In genomic region chr11:46304864-46305710, GRCm38 (mm10) we compare ENCODE assay signal across 12 mouse cellular contexts. TPM values are rescaled to one million over a fixed set of nuclear protein-coding genes. Genes with fewer than 3 reads are reported as not detected.
A peak's percentile ranks its signal among the peaks of the same experiment; 100 is the strongest.
DNase-seq lines count a peak whose midpoint lies in the region; ATAC-seq and TF ChIP-seq lines count a peak whose summit lies in the region.
"Had no signal": no experiment of that assay in that cellular context is flagged by ENCODE, and none has a peak within 500 bp of the region (broad histone marks: within the 10 kb centered on the region; RNA-seq: fewer than 3 reads in every experiment).

No protein-coding gene starts in this region.

- H3K27ac ChIP-seq in intestine, embryonic 15.5 days = no peak overlapping the region
- no peak overlapping the region for H3K27ac ChIP-seq in intestine, postnatal 0 days (ENCODE audit: low read depth, low read length)
- peak overlapping the region; percentile 32; the same call in 1 of the 2 replicates for H3K27ac ChIP-seq in bone marrow, adult 2 months (ENCODE audit: control insufficient read depth, insufficient read depth, low read depth, low read length, poor library complexity)
- no peak overlapping the region for H3K27ac ChIP-seq in forebrain, embryonic 12.5 days
- H3K27ac ChIP-seq: midbrain, embryonic 12.5 days had no signal

- no peaks in the 10 kb centered on the region for H3K27me3 ChIP-seq in intestine, embryonic 15.5 days (replicated peaks)
- H3K27me3 ChIP-seq in intestine, postnatal 0 days (replicated peaks; ENCODE audit: control insufficient read depth, insufficient read depth, low read length) = no peaks in the 10 kb centered on the region
- no peaks in the 10 kb centered on the region for H3K27me3 ChIP-seq in forebrain, embryonic 12.5 days
- H3K27me3 ChIP-seq: midbrain, embryonic 12.5 days had no signal

- no peak overlapping the region for H3K4me2 ChIP-seq in intestine, embryonic 15.5 days (replicated peaks)
- H3K4me2 ChIP-seq in intestine, postnatal 0 days (replicated peaks; ENCODE audit: low read depth) = no peak overlapping the region
- no peak overlapping the region for H3K4me2 ChIP-seq in forebrain, embryonic 12.5 days
- H3K4me2 ChIP-seq: midbrain, embryonic 12.5 days had no signal

- H3K4me1 ChIP-seq in intestine, embryonic 15.5 days (replicated peaks) = no peaks in the 10 kb centered on the region
- H3K4me1 ChIP-seq in intestine, postnatal 0 days (replicated peaks; ENCODE audit: control insufficient read depth, insufficient read depth, low read length) = no peaks in the 10 kb centered on the region
- H3K4me1 ChIP-seq in bone marrow, adult 2 months (ENCODE audit: control insufficient read depth, insufficient read depth, low read length) = peaks cover 10% of the 10 kb centered on the region
- H3K4me1 ChIP-seq in forebrain, embryonic 12.5 days = peaks cover 27% of the 10 kb centered on the region

- no peaks in the 10 kb centered on the region for H3K36me3 ChIP-seq in intestine, embryonic 15.5 days
- H3K36me3 ChIP-seq in intestine, postnatal 0 days (ENCODE audit: control insufficient read depth, insufficient read depth) = no peaks in the 10 kb centered on the region
- no peaks in the 10 kb centered on the region; the same call in 1 of the 2 replicates for H3K36me3 ChIP-seq in forebrain, embryonic 12.5 days (replicated peaks)
- H3K36me3 ChIP-seq: midbrain, embryonic 12.5 days had no signal

- no peak for TF ChIP-seq POLR2A in bone marrow, adult 2 months (IDR thresholded peaks at IDR 0.05; ENCODE audit: borderline replicate concordance, control insufficient read depth, low read depth, low read length)

- 85% methylated on average over 9 of the region's 9 CpGs for WGBS in intestine, embryonic 15.5 days
- WGBS in intestine, postnatal 0 days = 85% methylated on average over 8 of the region's 9 CpGs
- WGBS in bone marrow, adult 2 months = 56% methylated on average over 9 of the region's 9 CpGs
- WGBS in forebrain, embryonic 12.5 days = 85% methylated on average over 9 of the region's 9 CpGs

- no peak overlapping the region for H3K9ac ChIP-seq in intestine, embryonic 15.5 days
- H3K9ac ChIP-seq in intestine, postnatal 0 days (ENCODE audit: low read depth, low read length) = no peak overlapping the region
- H3K9ac ChIP-seq in forebrain, embryonic 12.5 days = no peak overlapping the region
- H3K9ac ChIP-seq: midbrain, embryonic 12.5 days had no signal

- TF ChIP-seq CTCF in intestine, postnatal 0 days (IDR thresholded peaks at IDR 0.05; ENCODE audit: low read depth) = no peak
- TF ChIP-seq CTCF in bone marrow, adult 2 months (IDR thresholded peaks at IDR 0.05; ENCODE audit: control insufficient read depth, insufficient read depth, low read length) = no peak

- H3K4me3 ChIP-seq in intestine, embryonic 15.5 days (replicated peaks) = no peak overlapping the region
- H3K4me3 ChIP-seq in intestine, postnatal 0 days (ENCODE audit: low read depth, low read length) = no peak overlapping the region
- H3K4me3 ChIP-seq in bone marrow, adult 2 months (replicated peaks; ENCODE audit: control insufficient read depth, low read depth, low read length) = no peak overlapping the region
- no peak overlapping the region for H3K4me3 ChIP-seq in forebrain, embryonic 12.5 days (replicated peaks)
- H3K4me3 ChIP-seq: erythroblast, embryonic 14.5 days; midbrain, embryonic 12.5 days had no signal

- ATAC-seq in intestine, embryonic 15.5 days = peak; percentile 76
- no peak for ATAC-seq in intestine, postnatal 0 days
- ATAC-seq in CD4-positive, CD25-positive, alpha-beta regulatory T cell, adult 4 months = peak; percentile 31
- ATAC-seq in forebrain, embryonic 12.5 days (ENCODE audit: low FRiP score) = no peak
- ATAC-seq: hindbrain, embryonic 16.5 days had no signal

- DNase-seq in spleen, postnatal 10 days (ENCODE audit: low spot score in 2 of 2) = peak; percentile 27 to 58
- no peak for DNase-seq in lung, postnatal 14 days
- no peak for DNase-seq in layer of hippocampus, postnatal 10 days (ENCODE audit: low spot score in 2 of 2)
- DNase-seq: gastrocnemius, postnatal 10 days had no signal

- H3K9me3 ChIP-seq in intestine, embryonic 15.5 days = no peaks in the 10 kb centered on the region
- H3K9me3 ChIP-seq in intestine, postnatal 0 days (ENCODE audit: control insufficient read depth) = no peaks in the 10 kb centered on the region
- H3K9me3 ChIP-seq in forebrain, embryonic 12.5 days = no peaks in the 10 kb centered on the region
- H3K9me3 ChIP-seq: midbrain, embryonic 12.5 days had no signal

RNA-seq across cellular contexts. Expression of gene Cyfip2, which starts 7.6 kb away (rescaled TPM):
- polyA plus RNA-seq in intestine, embryonic 15.5 days (2015; fragmentation: Nextera tagmentation; extraction: Ambion mirVana) = 7.5 and 7.8 TPM in 2 replicates
- 1.9 and 2.0 TPM in 2 replicates for polyA plus RNA-seq in intestine, postnatal 0 days (2015; fragmentation: Nextera tagmentation; extraction: Ambion mirVana)
- 10 to 100 TPM; 62.3 to 90.1 TPM for polyA plus RNA-seq in CD4-positive, CD25-positive, alpha-beta regulatory T cell, adult 4 months (2017; shearing (Covaris generic))
- 13.4 and 32.6 TPM in 2 replicates for polyA plus RNA-seq in bone marrow, adult 2 months (2011; ENCODE audit: insufficient read depth, insufficient read length, low replicate concordance, missing spikeins)
- polyA plus RNA-seq in forebrain, embryonic 12.5 days (2016; fragmentation: Nextera tagmentation; extraction: Ambion mirVana) = 55.7 and 64.2 TPM in 2 replicates
- total RNA-seq in layer of hippocampus, postnatal 10 days (2021) = 100 to 1,000 TPM; 263 to 287 TPM

Comparison
In these comparisons a context has a peak if more than half of its experiments do, and no peak if none do; other contexts are left out.
1. ATAC-seq: peak in intestine, embryonic 15.5 days (single experiment) and CD4-positive, CD25-positive, alpha-beta regulatory T cell, adult 4 months (single experiment); none in intestine, postnatal 0 days (single experiment) and forebrain, embryonic 12.5 days (single experiment).
2. DNase-seq: peak in spleen, postnatal 10 days (2 of 2); none in lung, postnatal 14 days (single experiment) and layer of hippocampus, postnatal 10 days (0 of 2).